Mouse (Mus musculus) R1 (cell line): ENCODE measurements around the gene Aldh1a7.
"Not testable (repeated sequence)": the region's sequence is repeated elsewhere in the genome, so short reads cannot be mapped to it uniquely, and the experiment has no call there.

ENCODE experiments used
- DNase-seq: peaks from one replicate; pipeline ENCODE4 v3.0.0-alpha.2; 2018; ENCODE audit warnings: low read depth, low spot score

Gene Aldh1a7

GRCm38 (mm10) chr19:20727381-20727780, at the start of gene Aldh1a7:
Gene Aldh1a7, minus strand, starts transcription at chr19:20727562.
- no peak for DNase-seq

- DNase-seq: no peak
These were observed 48.3 kb upstream of the Aldh1a7 start for GRCm38 (mm10) chr19:20775681-20776080.

- DNase-seq: no peak
These were observed 46.6 kb upstream of the Aldh1a7 start for GRCm38 (mm10) chr19:20773941-20774340.

GRCm38 (mm10) chr19:20764214-20764613, 36.9 kb upstream of the Aldh1a7 start:
- DNase-seq: peak; percentile 46

GRCm38 (mm10) chr19:20761675-20762426, 34.5 kb upstream of the Aldh1a7 start:
- DNase-seq: no peak

- DNase-seq: no peak
These were observed 33.8 kb upstream of the Aldh1a7 start for GRCm38 (mm10) chr19:20761119-20761518.

GRCm38 (mm10) chr19:20744630-20745029, 17.3 kb upstream of the Aldh1a7 start:
- no peak for DNase-seq

- DNase-seq: no peak
These were observed 916 bp upstream of the Aldh1a7 start for GRCm38 (mm10) chr19:20728278-20728677.

GRCm38 (mm10) chr19:20722913-20723312, 4.4 kb downstream of the Aldh1a7 start:
- DNase-seq: no peak

GRCm38 (mm10) chr19:20720298-20720697, 7.1 kb downstream of the Aldh1a7 start:
- DNase-seq: no peak

- no peak for DNase-seq
These were observed 11.7 kb downstream of the Aldh1a7 start for GRCm38 (mm10) chr19:20715617-20716016.

- DNase-seq: no peak
These were observed 12.3 kb downstream of the Aldh1a7 start for GRCm38 (mm10) chr19:20715093-20715492.

GRCm38 (mm10) chr19:20714543-20714942, 12.8 kb downstream of the Aldh1a7 start:
- DNase-seq: no peak

- no peak for DNase-seq
These were observed 20.2 kb downstream of the Aldh1a7 start for GRCm38 (mm10) chr19:20707159-20707558.

- no peak for DNase-seq
These were observed 20.6 kb downstream of the Aldh1a7 start for GRCm38 (mm10) chr19:20706747-20707146.

- DNase-seq: no peak
These were observed 25.3 kb downstream of the Aldh1a7 start for GRCm38 (mm10) chr19:20702074-20702473.

GRCm38 (mm10) chr19:20677697-20678355, 49.5 kb downstream of the Aldh1a7 start:
- no peak for DNase-seq

- DNase-seq: no peak
These were observed 73.1 kb downstream of the Aldh1a7 start for GRCm38 (mm10) chr19:20654141-20654873.

GRCm38 (mm10) chr19:20653082-20653676, 74.2 kb downstream of the Aldh1a7 start:
- DNase-seq: no peak

- DNase-seq: no peak
These were observed 77.4 kb downstream of the Aldh1a7 start for GRCm38 (mm10) chr19:20650008-20650407.

- not testable (repeated sequence) for DNase-seq
These were observed 79.9 kb downstream of the Aldh1a7 start for GRCm38 (mm10) chr19:20647496-20647895.

- DNase-seq: peak; percentile 8
These were observed 83.0 kb downstream of the Aldh1a7 start for GRCm38 (mm10) chr19:20644346-20644745.
